Mouse (Mus musculus) layer of hippocampus, postnatal 10 days (tissue): Measurements from ENCODE around the gene Zfp846. TPM values are rescaled to one million over a fixed set of nuclear protein-coding genes. Genes with fewer than 3 reads are reported as not detected.

ENCODE experiments used
- DNase-seq, 2 experiments: peaks; one replicate each; pipeline ENCODE4 v3.0.0; 2021; ENCODE audit warnings: low spot score in 2 of 2
- total RNA-seq, 2 experiments: library from RNA; stranded (reverse); gene quantifications; 2 replicates each; pipeline ENCODE4 v1.2.3; 2021

Gene Zfp846
- total RNA-seq, 2 experiments from 2014 or later = 28.5 to 29.5 TPM

- DNase-seq = no peak
Measured at GRCm38 (mm10) chr9:20636256-20636655, 55.2 kb downstream of the Zfp846 start.

GRCm38 (mm10) chr9:20636790-20637189 is 55.7 kb downstream of the Zfp846 start:
- no peak for DNase-seq

GRCm38 (mm10) chr9:20638552-20638951 is 57.5 kb downstream of the Zfp846 start:
- no peak for DNase-seq

GRCm38 (mm10) chr9:20639486-20639885 is 58.4 kb downstream of the Zfp846 start:
- no peak for DNase-seq

GRCm38 (mm10) chr9:20641501-20641900 is 60.4 kb downstream of the Zfp846 start:
- DNase-seq = no peak

GRCm38 (mm10) chr9:20642101-20642895 is 61.2 kb downstream of the Zfp846 start, which contains the start of gene Ubl5:
Gene Ubl5, plus strand, starts transcription at chr9:20642878.
- peak; percentile 71 to 79 for DNase-seq

GRCm38 (mm10) chr9:20642896-20643466 is 61.9 kb downstream of the Zfp846 start:
- DNase-seq = peak; percentile 77 to 80

- no peak for DNase-seq
Measured at GRCm38 (mm10) chr9:20643781-20644180, 62.7 kb downstream of the Zfp846 start.

GRCm38 (mm10) chr9:20644360-20645081 is 63.4 kb downstream of the Zfp846 start, which contains the start of gene Fbxl12:
Gene Fbxl12, minus strand, starts transcription at chr9:20644767.
- peak; percentile 72 to 76 for DNase-seq

GRCm38 (mm10) chr9:20645121-20645520 is 64.0 kb downstream of the Zfp846 start:
- DNase-seq = no peak

- DNase-seq = peak; percentile 98
Measured at GRCm38 (mm10) chr9:20651602-20652259, 70.6 kb downstream of the Zfp846 start, which contains the start of gene Pin1. Gene Pin1, plus strand, starts transcription at chr9:20652095.

- no peak for DNase-seq
Measured at GRCm38 (mm10) chr9:20652260-20652658, 71.2 kb downstream of the Zfp846 start.

- DNase-seq = no peak
Measured at GRCm38 (mm10) chr9:20653859-20654258, 72.8 kb downstream of the Zfp846 start.

Other genes with a start within 250 kb of the Zfp846 start
- not detected for gene Olfr18, start 245.2 kb upstream of the Zfp846 start, total RNA-seq
- 10 to 100 TPM; 13.2 to 16.9 TPM for gene Zfp560, start 196.1 kb upstream of the Zfp846 start, total RNA-seq
- 10 to 100 TPM; 31.6 to 35.6 TPM for gene Zfp26, start 121.1 kb upstream of the Zfp846 start, total RNA-seq
- gene Zfp426, start 88.5 kb upstream of the Zfp846 start, total RNA-seq = 10 to 100 TPM; 34.1 to 36.8 TPM
- 10 to 100 TPM; 60.2 to 63.5 TPM for gene Zfp266, start 59.9 kb upstream of the Zfp846 start, total RNA-seq
- gene Ubl5, start 61.6 kb downstream of the Zfp846 start, total RNA-seq = 100 to 1,000 TPM; 318 to 356 TPM
- gene Fbxl12, start 63.5 kb downstream of the Zfp846 start, total RNA-seq = 10 to 100 TPM; 18.5 to 23.8 TPM
- gene Pin1, start 70.8 kb downstream of the Zfp846 start, total RNA-seq = 10 to 100 TPM; 31.7 to 32.6 TPM
- gene Olfm2, start 165.1 kb downstream of the Zfp846 start, total RNA-seq = 100 to 1,000 TPM; 123 to 138 TPM
- 1 to 10 TPM; 1.8 to 2.3 TPM for gene Col5a3, start 233.8 kb downstream of the Zfp846 start, total RNA-seq
- not detected for gene Rdh8, start 237.2 kb downstream of the Zfp846 start, total RNA-seq